8 mouse cellular contexts compared by ENCODE assay signal in genomic region chr9:114855327-114855726, GRCm38 (mm10). TPM values are rescaled to one million over a fixed set of nuclear protein-coding genes. Genes with fewer than 3 reads are reported as not detected.
DNase-seq lines count a peak whose midpoint lies in the region; ATAC-seq and TF ChIP-seq lines count a peak whose summit lies in the region.

No protein-coding gene starts in this region.

- no peaks in the 10 kb centered on the region for H3K9me3 ChIP-seq in kidney, postnatal 0 days (replicated peaks; ENCODE audit: low read length)
- no peaks in the 10 kb centered on the region for H3K9me3 ChIP-seq in hindbrain, embryonic 14.5 days (ENCODE audit: control insufficient read depth, low read length)

- no peaks in the 10 kb centered on the region for H3K27me3 ChIP-seq in kidney, postnatal 0 days (ENCODE audit: insufficient read depth, low read length)
- H3K27me3 ChIP-seq in hindbrain, embryonic 14.5 days (ENCODE audit: control insufficient read depth, insufficient read depth, low read length): no peaks in the 10 kb centered on the region

- H3K36me3 ChIP-seq in kidney, postnatal 0 days (ENCODE audit: insufficient read depth, low read length): no peaks in the 10 kb centered on the region
- no peaks in the 10 kb centered on the region for H3K36me3 ChIP-seq in hindbrain, embryonic 14.5 days (replicated peaks; ENCODE audit: control insufficient read depth, insufficient read depth)

- H3K4me2 ChIP-seq in kidney, postnatal 0 days (ENCODE audit: low read length): no peak overlapping the region
- H3K4me2 ChIP-seq in hindbrain, embryonic 14.5 days (replicated peaks): no peak overlapping the region

- peak; percentile 53 for TF ChIP-seq CTCF in kidney, postnatal 0 days (IDR thresholded peaks at IDR 0.05; ENCODE audit: low read depth)

- H3K4me3 ChIP-seq in kidney, postnatal 0 days (replicated peaks; ENCODE audit: low read depth, low read length): no peak overlapping the region
- H3K4me3 ChIP-seq in hindbrain, embryonic 14.5 days (replicated peaks; ENCODE audit: low read length): no peak overlapping the region

- peak; percentile 6 to 16 for DNase-seq in cerebellum, postnatal 14 days
- DNase-seq in cerebellum, adult 9-11 months: no peak
- DNase-seq in NIH3T3 (ENCODE audit: low read depth) (peak; percentile 54), MN1 (ENCODE audit: low spot score) (no peak)
- peak; percentile 51 for DNase-seq in kidney, postnatal 0 days (ENCODE audit: low spot score)
- no peak for DNase-seq in B cell, adult 2 months
- DNase-seq in hindbrain, embryonic 14.5 days (ENCODE audit: low spot score): no peak

- peak; percentile 49; the same call in 1 of the 2 replicates for ATAC-seq in kidney, postnatal 0 days (replicated peaks; ENCODE audit: low FRiP score, low read depth)
- 0 out of 2 replicates have a peak, but pooled peaks have one; percentile 56 for ATAC-seq in megakaryocyte-erythroid progenitor cell, adult 5-6 weeks (replicated peaks; ENCODE audit: low FRiP score, low TSS enrichment, poor library complexity, severe bottlenecking)
- no peak for ATAC-seq in hindbrain, embryonic 14.5 days (ENCODE audit: low FRiP score)

- H3K4me1 ChIP-seq in kidney, postnatal 0 days (replicated peaks; ENCODE audit: insufficient read depth, low read length): no peaks in the 10 kb centered on the region
- H3K4me1 ChIP-seq in hindbrain, embryonic 14.5 days (replicated peaks; ENCODE audit: control insufficient read depth, insufficient read depth, low read length): no peaks in the 10 kb centered on the region

- no peak overlapping the region for H3K27ac ChIP-seq in kidney, postnatal 0 days
- no peak overlapping the region for H3K27ac ChIP-seq in hindbrain, embryonic 14.5 days

- 31% methylated on average over 11 of the region's 11 CpGs for WGBS in kidney, postnatal 0 days
- WGBS in hindbrain, embryonic 14.5 days: 67% methylated on average over 11 of the region's 11 CpGs

- no peak overlapping the region for H3K9ac ChIP-seq in kidney, postnatal 0 days (ENCODE audit: low read depth, low read length)
- no peak overlapping the region for H3K9ac ChIP-seq in hindbrain, embryonic 14.5 days

RNA-seq across cellular contexts. Expression of gene Cmtm8, which starts 11.4 kb away (rescaled TPM):
- polyA plus RNA-seq in kidney, postnatal 0 days (2015; fragmentation: Nextera tagmentation; extraction: Ambion mirVana): 50.7 and 54.6 TPM in 2 replicates
- total RNA-seq in megakaryocyte-erythroid progenitor cell, adult 5-6 weeks (2014; fragmentation: Nextera tagmentation): 1.5 TPM in 1 of 2 replicates, not detected in the other
- total RNA-seq in megakaryocyte-erythroid progenitor cell, adult 5-6 weeks (2017): 1.1 TPM in 1 of 2 replicates, not detected in the other
- polyA plus RNA-seq in hindbrain, embryonic 14.5 days (2014; fragmentation: Nextera tagmentation; extraction: Ambion mirVana): 10.1 and 14.3 TPM in 2 replicates

Comparison
In these comparisons a context has a peak if more than half of its experiments do, and no peak if none do; other contexts are left out.
1. DNase-seq: peak in cerebellum, postnatal 14 days (2 of 2), NIH3T3 (single experiment) and kidney, postnatal 0 days (single experiment); none in cerebellum, adult 9-11 months (single experiment), B cell, adult 2 months (0 of 2), hindbrain, embryonic 14.5 days (single experiment) and MN1 (single experiment).